30 mouse cellular contexts compared by ENCODE assay signal in the genomic region with DNA sequence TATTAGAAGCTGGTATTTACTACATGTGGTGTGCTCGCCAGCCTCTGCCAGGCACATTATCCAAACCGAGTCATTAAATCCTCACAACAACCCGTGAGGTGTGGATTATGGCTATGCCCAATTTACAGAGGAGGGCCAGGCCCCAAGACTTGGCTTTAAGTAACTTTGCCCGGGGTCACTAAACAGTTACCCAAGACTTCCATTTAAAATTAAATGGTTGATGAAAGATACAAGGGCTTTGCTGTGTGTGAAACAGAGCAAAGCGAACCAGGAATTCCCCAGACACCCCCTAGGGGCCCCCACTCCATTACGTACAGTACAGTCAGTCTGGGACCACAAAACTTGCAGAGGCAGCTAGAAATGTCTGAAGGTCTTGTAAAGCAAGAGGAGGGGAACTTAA.
DNase-seq lines count a peak whose midpoint lies in the region; ATAC-seq and TF ChIP-seq lines count a peak whose summit lies in the region.
"Had no signal": no experiment of that assay in that cellular context is flagged by ENCODE, and none has a peak within 500 bp of the region (broad histone marks: within the 10 kb centered on the region; RNA-seq: fewer than 3 reads in every experiment).

No protein-coding gene starts in this region.

- peak overlapping the region; percentile 61; the same call in 1 of the 2 replicates for H3K27ac ChIP-seq in lung, embryonic 14.5 days (ENCODE audit: low read depth)
- peak overlapping the region; percentile 42; the same call in 1 of the 2 replicates for H3K27ac ChIP-seq in embryonic facial prominence, embryonic 14.5 days (replicated peaks; ENCODE audit: low read depth, low read length)
- 0 out of 2 replicates have a peak overlapping the region, but pooled peaks have one; percentile 43 for H3K27ac ChIP-seq in limb, embryonic 14.5 days (replicated peaks; ENCODE audit: low read depth, low read length)
- no peak overlapping the region for H3K27ac ChIP-seq in midbrain, embryonic 10.5 days (replicated peaks)
- H3K27ac ChIP-seq: heart, embryonic 10.5 days; heart, embryonic 15.5 days; hindbrain, embryonic 12.5 days; hindbrain, postnatal 0 days; kidney, postnatal 0 days; liver, embryonic 15.5 days; stomach, postnatal 0 days had no signal

- no peak for TF ChIP-seq POLR2A in limb, embryonic 14.5 days (IDR thresholded peaks at IDR 0.05; ENCODE audit: borderline replicate concordance, extremely low read depth, insufficient read depth, insufficient read length)

- no peaks in the 10 kb centered on the region for H3K27me3 ChIP-seq in lung, embryonic 14.5 days (ENCODE audit: insufficient read depth, low read length)
- no peaks in the 10 kb centered on the region for H3K27me3 ChIP-seq in embryonic facial prominence, embryonic 14.5 days (replicated peaks; ENCODE audit: control insufficient read depth, insufficient read depth, low read length)
- H3K27me3 ChIP-seq in limb, embryonic 14.5 days (ENCODE audit: control insufficient read depth, insufficient read depth, low read length) = no peaks in the 10 kb centered on the region
- no peaks in the 10 kb centered on the region for H3K27me3 ChIP-seq in midbrain, embryonic 10.5 days (ENCODE audit: low read depth, poor library complexity, severe bottlenecking)
- H3K27me3 ChIP-seq: heart, embryonic 15.5 days; hindbrain, embryonic 12.5 days; liver, embryonic 15.5 days had no signal

- H3K4me3 ChIP-seq in lung, embryonic 14.5 days (ENCODE audit: low read depth, low read length) = no peak overlapping the region
- no peak overlapping the region for H3K4me3 ChIP-seq in embryonic facial prominence, embryonic 14.5 days (ENCODE audit: low read depth, low read length)
- H3K4me3 ChIP-seq in limb, embryonic 14.5 days (replicated peaks; ENCODE audit: low read length) = no peak overlapping the region
- H3K4me3 ChIP-seq in midbrain, embryonic 10.5 days = no peak overlapping the region
- H3K4me3 ChIP-seq: erythroblast, embryonic 14.5 days; heart, embryonic 10.5 days; heart, embryonic 15.5 days; hindbrain, embryonic 12.5 days; liver, embryonic 15.5 days had no signal

- H3K4me2 ChIP-seq in lung, embryonic 14.5 days = no peak overlapping the region
- no peak overlapping the region for H3K4me2 ChIP-seq in embryonic facial prominence, embryonic 14.5 days (ENCODE audit: low read depth, low read length)
- H3K4me2 ChIP-seq in limb, embryonic 14.5 days (replicated peaks; ENCODE audit: low read depth, low read length, severe bottlenecking) = no peak overlapping the region
- H3K4me2 ChIP-seq: heart, embryonic 15.5 days; hindbrain, embryonic 12.5 days; liver, embryonic 15.5 days; midbrain, embryonic 11.5 days had no signal

- H3K9me3 ChIP-seq in lung, embryonic 14.5 days (ENCODE audit: low read depth, low read length) = no peaks in the 10 kb centered on the region
- no peaks in the 10 kb centered on the region for H3K9me3 ChIP-seq in embryonic facial prominence, embryonic 14.5 days (ENCODE audit: control insufficient read depth, low read length)
- H3K9me3 ChIP-seq in limb, embryonic 14.5 days (ENCODE audit: control insufficient read depth, low read length) = no peaks in the 10 kb centered on the region
- H3K9me3 ChIP-seq in midbrain, embryonic 10.5 days (replicated peaks) = no peaks in the 10 kb centered on the region
- H3K9me3 ChIP-seq: heart, embryonic 10.5 days; heart, embryonic 15.5 days; hindbrain, embryonic 12.5 days; liver, embryonic 15.5 days had no signal

- 50% methylated on average over 6 of the region's 6 CpGs for WGBS in lung, embryonic 14.5 days
- WGBS in embryonic facial prominence, embryonic 14.5 days = 19% methylated on average over 6 of the region's 6 CpGs
- WGBS in limb, embryonic 14.5 days = 18% methylated on average over 6 of the region's 6 CpGs
- 76% methylated on average over 6 of the region's 6 CpGs for WGBS in midbrain, embryonic 10.5 days

- no peak overlapping the region for H3K9ac ChIP-seq in lung, embryonic 14.5 days
- H3K9ac ChIP-seq in embryonic facial prominence, embryonic 14.5 days (ENCODE audit: low read depth, low read length) = no peak overlapping the region
- no peak overlapping the region for H3K9ac ChIP-seq in limb, embryonic 14.5 days (ENCODE audit: low read depth, low read length, severe bottlenecking)
- H3K9ac ChIP-seq: forebrain, postnatal 0 days; heart, embryonic 15.5 days; hindbrain, embryonic 12.5 days; liver, embryonic 15.5 days had no signal

- ATAC-seq in lung, embryonic 14.5 days (ENCODE audit: insufficient read depth) = peak; percentile 62
- ATAC-seq in embryonic facial prominence, embryonic 14.5 days (ENCODE audit: low read depth) = peak; percentile 71; the same call in 1 of the 2 replicates
- peak; percentile 59; the same call in 1 of the 2 replicates for ATAC-seq in limb, embryonic 14.5 days (ENCODE audit: low FRiP score, low read depth)
- ATAC-seq: activated CD4-positive, CD25-positive, alpha-beta regulatory T cell, adult 4 months; forebrain, postnatal 0 days; hindbrain, postnatal 0 days; intestine, embryonic 16.5 days; midbrain, embryonic 16.5 days had no signal

- H3K36me3 ChIP-seq in lung, embryonic 14.5 days (ENCODE audit: insufficient read depth) = no peaks in the 10 kb centered on the region
- no peaks in the 10 kb centered on the region for H3K36me3 ChIP-seq in embryonic facial prominence, embryonic 14.5 days (ENCODE audit: control insufficient read depth, insufficient read depth, low read length)
- no peaks in the 10 kb centered on the region for H3K36me3 ChIP-seq in limb, embryonic 14.5 days (ENCODE audit: control insufficient read depth, insufficient read depth, low read length)
- H3K36me3 ChIP-seq in midbrain, embryonic 10.5 days = no peaks in the 10 kb centered on the region
- H3K36me3 ChIP-seq: heart, embryonic 10.5 days; heart, embryonic 15.5 days; hindbrain, embryonic 12.5 days; liver, embryonic 15.5 days had no signal

- peak; percentile 68 for DNase-seq in lung, embryonic 14.5 days
- no peak for DNase-seq in lung, postnatal 14 days
- DNase-seq in embryonic facial prominence, embryonic 14.5 days (ENCODE audit: low spot score) = peak; percentile 74
- peak; percentile 78 for DNase-seq in forelimb bud, embryonic 11.5 days (ENCODE audit: low read depth, low spot score)
- peak; percentile 73 for DNase-seq in limb, embryonic 14.5 days (ENCODE audit: low spot score)
- DNase-seq in midbrain, embryonic 10.5 days (ENCODE audit: low spot score) = no peak
- DNase-seq in adrenal gland, postnatal 10 days = no peak
- DNase-seq: adrenal gland, adult 8-10 months; B cell, adult 2 months; cerebellum, adult 8-10 months; cerebellum, postnatal 25 days; forebrain, postnatal 0 days; gastrocnemius, postnatal 14 days; heart, adult 11 months; layer of hippocampus, adult 9-11 months; right cerebral cortex, postnatal 4 days; thymus, adult 18-20 months; thymus, postnatal 25 days had no signal

- TF ChIP-seq CTCF in lung, embryonic 14.5 days (IDR thresholded peaks at IDR 0.05; ENCODE audit: low read depth) = 0 out of 2 replicates have a peak, but pooled peaks have one; percentile 1

- no peaks in the 10 kb centered on the region for H3K4me1 ChIP-seq in lung, embryonic 14.5 days (ENCODE audit: insufficient read depth)
- H3K4me1 ChIP-seq in embryonic facial prominence, embryonic 14.5 days (ENCODE audit: control insufficient read depth, insufficient read depth, low read length) = peaks cover 11% of the 10 kb centered on the region
- H3K4me1 ChIP-seq in limb, embryonic 14.5 days (ENCODE audit: control insufficient read depth, insufficient read depth, low read length) = peaks cover 13% of the 10 kb centered on the region
- H3K4me1 ChIP-seq in midbrain, embryonic 10.5 days = no peaks in the 10 kb centered on the region
- H3K4me1 ChIP-seq: heart, embryonic 15.5 days; liver, embryonic 15.5 days had no signal

Comparison
In these comparisons a context has a peak if more than half of its experiments do, and no peak if none do; other contexts are left out.
1. DNase-seq: peak in lung, embryonic 14.5 days (single experiment), embryonic facial prominence, embryonic 14.5 days (single experiment), forelimb bud, embryonic 11.5 days (single experiment) and limb, embryonic 14.5 days (single experiment); none in lung, postnatal 14 days (single experiment), midbrain, embryonic 10.5 days (single experiment) and adrenal gland, postnatal 10 days (single experiment).
2. Peak in every context shown above with its lines, with median percentiles within 50 percentile points of each other: ATAC-seq.